Mouse (Mus musculus): ENCODE results near the gene Cdca5. TPM values are rescaled to one million over a fixed set of nuclear protein-coding genes. Genes with fewer than 3 reads are reported as not detected.

Gene Cdca5
- total RNA-seq, 2 experiments from 2014 or later = 11.6 to 21.3 TPM

DNA sequence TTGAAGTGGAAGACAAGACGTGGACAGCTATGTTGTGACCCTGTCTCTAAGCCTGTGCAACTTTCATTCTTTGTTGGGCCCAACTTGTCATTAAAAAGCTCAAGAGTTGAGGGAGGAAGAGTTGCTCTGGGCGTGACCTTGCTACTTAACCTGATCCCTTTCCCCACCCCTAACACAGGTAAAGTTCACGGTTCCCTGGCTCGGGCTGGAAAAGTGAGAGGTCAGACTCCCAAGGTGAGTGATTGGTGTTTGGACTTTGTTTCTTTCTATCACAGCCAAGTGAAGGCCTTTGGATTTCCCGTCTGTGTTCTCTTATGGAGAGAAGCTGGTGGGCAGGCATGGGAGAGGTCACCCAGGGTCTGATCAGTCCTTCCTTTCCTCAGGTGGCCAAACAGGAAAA lies 25.8 kb upstream of the Cdca5 start:
- ATAC-seq (replicated peaks; ENCODE audit: low FRiP score, poor library complexity, severe bottlenecking) = no peak

DNA sequence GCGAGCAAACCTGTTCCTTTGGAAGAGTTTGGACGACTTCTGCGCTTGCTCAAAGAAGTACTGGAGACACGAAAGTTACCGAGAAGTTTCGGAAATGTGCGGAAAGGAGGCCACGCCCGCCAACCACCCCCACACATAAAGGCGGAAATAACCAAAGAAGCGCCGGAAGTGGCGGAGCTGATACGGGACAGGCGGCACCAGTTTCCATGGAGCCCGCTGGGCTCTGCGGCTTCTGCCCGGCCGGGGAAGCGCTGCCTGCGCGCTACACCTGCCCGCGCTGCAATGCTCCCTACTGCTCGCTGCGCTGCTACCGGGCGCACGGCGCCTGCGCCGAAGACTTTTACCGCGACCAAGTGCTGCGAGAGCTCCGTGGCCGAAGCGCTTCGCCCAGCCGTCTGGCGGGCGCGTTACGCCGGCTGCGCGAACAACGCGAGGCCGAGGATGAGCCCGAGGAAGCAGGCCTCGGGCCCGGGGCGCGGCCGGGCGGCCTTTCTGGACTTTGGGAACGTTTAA lies 23.7 kb upstream of the Cdca5 start, which contains the start of gene Znhit2:
TSS of gene Znhit2 (plus strand) at position 172 of the 513 bp plus-strand sequence.
- peak; percentile 80 for ATAC-seq (replicated peaks; ENCODE audit: low FRiP score, poor library complexity, severe bottlenecking)

DNA sequence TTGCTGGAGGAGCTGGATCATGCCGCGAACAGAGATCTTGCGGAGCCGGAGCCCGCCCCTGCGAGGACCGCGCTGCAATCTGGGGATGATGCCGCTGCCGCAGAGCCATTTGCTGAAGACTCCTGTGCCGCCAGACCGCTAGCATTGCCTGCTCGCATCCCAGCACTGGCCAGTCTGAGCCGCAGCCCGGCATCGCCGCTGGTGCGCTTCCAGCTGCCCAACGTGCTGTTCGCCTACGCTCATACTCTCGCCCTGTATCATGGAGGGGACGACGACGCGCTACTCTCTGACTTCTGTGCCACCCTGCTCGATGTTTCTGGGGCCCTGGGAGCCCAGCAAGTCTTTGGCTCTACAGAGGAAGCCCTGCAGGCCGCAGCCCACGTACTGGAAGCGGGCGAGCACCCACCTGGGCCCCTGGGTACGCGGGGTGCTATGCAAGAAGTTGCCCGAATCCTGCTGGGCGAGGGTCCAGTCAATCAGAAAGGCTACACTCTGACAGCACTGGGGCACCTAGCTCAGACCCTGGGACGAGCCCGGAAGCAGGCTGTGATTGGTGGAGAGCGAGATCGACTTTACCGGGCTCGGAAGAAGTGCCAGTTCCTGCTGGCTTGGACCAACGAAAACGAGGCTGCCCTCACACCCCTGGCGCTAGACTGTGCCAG lies 23.0 kb upstream of the Cdca5 start:
- peak; percentile 7 for ATAC-seq (replicated peaks; ENCODE audit: low FRiP score, poor library complexity, severe bottlenecking)

DNA sequence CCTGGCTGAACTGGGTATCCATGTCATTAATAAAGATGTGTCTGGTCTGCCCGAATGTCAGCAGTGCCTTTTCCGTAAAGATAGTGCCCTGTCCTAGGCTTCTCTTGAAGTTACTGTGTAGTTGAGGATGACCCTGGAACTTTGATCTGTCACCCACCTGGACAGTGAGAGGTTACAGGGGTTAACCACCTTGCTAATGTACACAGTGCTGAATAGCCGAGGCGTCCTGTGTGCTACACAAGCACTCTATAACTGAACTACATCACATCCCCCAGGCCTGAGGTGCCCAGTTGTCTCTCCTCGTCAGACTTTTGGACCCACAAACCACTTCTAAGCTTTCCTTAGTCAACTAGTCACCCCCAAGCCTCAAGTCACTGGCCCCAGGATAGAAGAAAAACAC lies 22.4 kb upstream of the Cdca5 start:
- ATAC-seq (replicated peaks; ENCODE audit: low FRiP score, poor library complexity, severe bottlenecking) = no peak

DNA sequence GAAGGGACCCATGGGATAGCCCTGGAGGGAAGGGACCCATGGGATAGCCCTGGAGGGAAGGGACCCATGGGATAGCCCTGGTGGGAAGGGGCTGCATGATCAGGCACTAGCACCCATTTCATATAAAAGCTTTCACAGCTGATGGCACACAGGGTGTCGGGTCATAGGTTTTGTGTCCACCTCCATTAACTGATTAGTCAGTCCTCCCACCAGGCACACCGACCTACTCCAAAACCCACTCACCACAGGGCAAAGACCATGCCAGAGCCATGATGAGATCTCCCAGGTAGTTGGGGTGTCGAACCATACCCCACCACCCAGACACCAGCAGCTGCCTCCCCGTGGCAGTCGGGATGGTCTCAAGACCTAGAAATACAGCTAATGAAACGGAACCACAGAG lies 21.7 kb upstream of the Cdca5 start:
- ATAC-seq (replicated peaks; ENCODE audit: low FRiP score, poor library complexity, severe bottlenecking) = no peak

DNA sequence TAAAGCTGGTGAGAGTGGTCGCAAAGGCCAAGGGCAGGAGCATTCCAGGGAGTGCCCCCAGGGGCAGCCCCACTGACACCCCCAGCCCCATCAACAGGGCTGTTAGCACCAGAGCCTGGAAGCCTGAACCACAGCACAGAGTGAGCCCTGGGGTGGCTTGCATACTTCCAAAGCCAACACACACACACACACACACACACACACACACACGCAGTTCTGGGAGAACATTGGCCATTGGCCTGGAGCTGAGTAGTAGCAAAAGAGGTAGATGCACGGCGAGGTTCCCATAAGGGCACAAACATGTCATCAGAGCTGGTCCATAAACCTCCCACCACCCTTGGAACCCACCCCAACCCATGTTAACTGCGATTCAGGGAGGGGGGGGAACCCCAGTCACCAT lies 18.2 kb upstream of the Cdca5 start:
- ATAC-seq (replicated peaks; ENCODE audit: low FRiP score, poor library complexity, severe bottlenecking) = no peak

DNA sequence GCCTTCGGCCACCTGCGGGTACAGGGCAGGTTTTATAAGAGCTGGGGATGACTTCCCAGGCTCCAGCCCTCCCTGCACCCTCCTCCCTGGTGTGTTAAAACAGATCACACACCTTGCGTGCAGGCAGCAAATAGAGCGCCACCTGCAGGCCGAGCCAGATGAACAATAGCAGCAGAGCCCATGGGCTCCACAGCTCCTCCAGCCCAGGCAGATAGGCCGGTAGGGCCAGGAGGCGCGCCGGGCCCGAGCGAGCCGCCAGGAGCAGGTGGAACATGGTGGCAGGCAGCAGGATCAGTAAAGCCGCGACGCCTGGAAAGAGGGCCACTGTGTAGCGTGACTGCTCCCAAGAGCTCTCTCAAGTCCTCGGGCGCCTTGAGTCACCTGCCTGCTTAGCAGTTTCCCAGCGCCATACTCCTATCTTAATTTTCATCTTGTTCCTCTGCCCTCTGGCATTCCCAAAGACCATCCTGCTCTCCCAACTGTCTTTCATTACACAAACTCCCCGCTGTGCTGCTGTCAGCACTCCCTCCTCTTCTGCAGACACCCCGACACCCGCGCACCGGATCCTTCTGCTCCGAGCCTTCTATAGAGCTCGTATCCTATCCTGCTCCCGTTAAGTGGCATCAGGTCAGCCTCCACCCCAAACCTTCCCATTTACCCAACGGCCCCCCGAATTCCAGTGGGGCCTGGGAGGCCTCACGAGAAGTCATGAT lies 17.6 kb upstream of the Cdca5 start:
- ATAC-seq (replicated peaks; ENCODE audit: low FRiP score, poor library complexity, severe bottlenecking) = peak; percentile 66

DNA sequence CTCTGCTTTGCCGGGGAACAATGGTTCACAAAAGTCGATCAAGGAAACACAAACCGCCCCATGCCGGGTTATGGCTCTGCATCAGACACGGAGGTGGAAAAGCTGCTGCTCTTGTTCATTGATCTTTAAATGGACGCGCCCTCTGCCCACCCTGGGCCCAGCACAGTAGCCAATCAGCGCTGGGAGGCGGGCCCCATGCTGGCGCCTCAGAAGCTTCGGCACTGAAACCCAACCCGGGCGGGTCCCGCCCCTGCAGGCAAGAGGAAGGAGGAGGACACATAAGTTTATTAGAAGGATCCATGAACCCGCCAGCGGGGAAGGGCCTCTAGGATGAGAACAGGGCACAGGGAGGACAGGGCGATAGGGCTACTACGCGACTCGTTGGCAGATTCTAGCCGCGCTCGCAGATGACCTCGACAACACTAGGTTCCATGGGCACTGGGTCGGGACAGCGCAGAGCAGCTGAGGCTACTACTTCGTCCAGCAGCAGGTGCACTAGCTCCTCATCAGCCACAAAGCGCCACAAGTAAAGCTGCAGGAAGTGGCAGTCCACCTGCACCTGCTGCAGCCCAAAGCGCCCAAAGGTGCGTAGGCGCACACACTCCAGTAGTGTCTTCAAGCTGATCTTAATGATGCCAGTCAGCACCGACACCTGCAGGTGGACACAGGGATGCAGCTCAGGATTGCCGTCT lies 16.9 kb upstream of the Cdca5 start, which contains the start of gene Tm7sf2:
TSS of gene Tm7sf2 (minus strand) at position 650 of the 692 bp plus-strand sequence.
- ATAC-seq (replicated peaks; ENCODE audit: low FRiP score, poor library complexity, severe bottlenecking) = peak; percentile 91

DNA sequence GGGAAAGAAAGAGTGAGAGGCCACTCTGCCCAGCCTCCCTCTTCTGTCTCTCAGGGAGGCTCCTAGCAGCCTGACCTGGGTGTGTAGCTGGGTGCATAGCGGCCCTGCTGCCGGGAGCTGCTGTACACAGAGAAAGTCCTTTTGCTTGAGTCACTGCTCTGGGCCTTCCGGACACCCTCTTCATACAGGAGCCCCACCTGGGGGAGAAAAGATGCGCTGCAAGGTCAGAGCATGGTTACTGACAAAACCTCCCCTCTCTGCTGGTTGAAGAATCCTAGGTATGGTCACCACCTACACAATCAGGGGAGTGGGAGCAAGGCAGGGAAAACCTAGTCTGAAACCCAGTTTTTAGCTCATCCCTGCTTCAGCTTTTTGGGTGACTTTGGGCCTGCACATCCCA lies 15.8 kb upstream of the Cdca5 start:
- no peak for ATAC-seq (replicated peaks; ENCODE audit: low FRiP score, poor library complexity, severe bottlenecking)

DNA sequence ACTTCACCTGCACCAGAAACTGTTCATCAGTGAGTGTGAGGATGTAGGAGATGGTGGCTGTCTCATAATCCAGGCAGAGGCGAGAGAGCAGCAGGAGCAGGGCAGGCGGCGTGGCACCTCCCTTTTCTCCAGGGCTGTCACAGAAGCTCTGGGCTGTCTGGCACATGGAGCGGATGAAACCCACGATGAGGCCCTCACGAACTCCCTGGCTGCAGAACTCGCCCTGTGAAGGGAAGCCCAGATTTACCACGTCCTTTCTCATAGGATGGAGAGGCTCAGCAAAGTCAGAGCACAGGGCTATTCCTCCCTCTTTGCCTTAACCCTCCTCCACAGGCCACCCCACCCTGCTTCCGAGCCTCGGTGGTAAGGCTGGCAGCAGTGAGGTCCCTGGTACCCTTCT lies 14.9 kb upstream of the Cdca5 start:
- ATAC-seq (replicated peaks; ENCODE audit: low FRiP score, poor library complexity, severe bottlenecking) = no peak

DNA sequence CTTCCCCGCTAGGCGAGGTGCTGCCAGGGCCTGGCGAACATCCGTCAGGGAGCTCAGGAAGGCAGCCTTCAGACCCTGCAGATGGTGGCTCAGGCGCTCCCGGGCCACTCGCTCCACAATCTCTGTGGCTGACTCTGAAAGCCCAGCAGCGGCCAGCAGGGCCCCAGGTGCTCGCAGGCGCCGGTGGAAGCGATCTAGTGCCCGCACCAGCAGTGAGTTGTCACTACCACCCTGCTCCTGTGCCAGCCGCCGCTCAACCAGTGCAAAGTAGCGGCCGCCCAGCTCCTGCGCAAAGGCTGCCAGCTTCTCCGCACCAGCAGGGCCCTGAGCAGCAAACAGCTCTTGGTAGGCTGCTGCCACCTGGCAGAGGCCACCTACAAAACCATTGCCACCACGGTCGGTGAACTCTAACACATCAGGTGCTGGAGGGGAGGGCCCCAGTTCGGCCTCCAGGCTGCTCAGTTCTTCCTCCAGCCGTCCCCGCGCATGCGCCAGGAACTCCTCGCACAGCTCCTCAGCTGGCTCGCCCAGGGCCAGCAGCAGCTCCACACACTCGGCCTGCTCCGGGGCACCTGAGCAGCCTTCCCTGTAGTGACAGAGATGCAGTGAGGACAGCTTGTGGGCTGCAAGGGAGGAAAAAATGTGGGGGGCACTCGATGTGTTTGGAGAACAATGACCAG lies 14.1 kb upstream of the Cdca5 start:
- no peak for ATAC-seq (replicated peaks; ENCODE audit: low FRiP score, poor library complexity, severe bottlenecking)

DNA sequence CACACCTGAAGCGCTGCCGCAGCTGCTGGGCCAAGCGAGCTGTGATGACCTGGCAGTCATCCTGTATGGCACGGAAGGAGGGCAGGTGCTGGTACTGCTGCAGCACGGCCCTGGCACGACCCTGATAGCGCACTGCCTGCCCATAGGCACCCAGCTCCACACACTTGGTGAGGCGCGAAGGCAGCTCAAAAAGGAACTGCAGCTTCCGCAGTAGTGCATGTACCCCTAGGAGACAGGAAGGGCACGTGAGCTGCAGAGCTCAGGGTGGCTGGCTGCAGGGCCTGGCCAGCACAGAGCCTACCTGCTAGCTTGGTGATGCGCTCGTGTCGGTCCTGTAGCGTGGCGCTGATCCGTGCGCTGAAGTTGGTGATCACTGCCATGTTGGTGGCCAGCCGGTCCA lies 13.5 kb upstream of the Cdca5 start:
- no peak for ATAC-seq (replicated peaks; ENCODE audit: low FRiP score, poor library complexity, severe bottlenecking)

DNA sequence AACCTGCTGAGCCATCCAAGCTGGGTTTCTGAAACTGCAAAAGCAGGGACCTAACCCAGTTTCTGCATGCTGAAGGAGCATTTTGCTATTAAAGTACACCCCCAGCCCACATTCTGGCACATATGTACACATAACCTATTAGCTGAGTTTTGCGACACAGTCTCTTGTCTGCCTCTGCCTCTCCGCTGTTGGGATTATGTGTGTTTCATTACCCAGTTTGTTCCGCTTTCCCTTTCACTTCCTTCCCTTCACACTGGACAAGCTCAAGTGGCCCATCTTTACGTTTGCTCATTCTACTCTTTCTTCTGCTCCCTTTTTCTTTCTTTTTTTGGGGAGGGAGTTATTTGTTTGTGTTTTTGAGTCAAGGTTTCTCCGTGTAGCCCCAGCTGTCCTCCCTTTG lies 10.9 kb upstream of the Cdca5 start:
- no peak for ATAC-seq (replicated peaks; ENCODE audit: low FRiP score, poor library complexity, severe bottlenecking)

DNA sequence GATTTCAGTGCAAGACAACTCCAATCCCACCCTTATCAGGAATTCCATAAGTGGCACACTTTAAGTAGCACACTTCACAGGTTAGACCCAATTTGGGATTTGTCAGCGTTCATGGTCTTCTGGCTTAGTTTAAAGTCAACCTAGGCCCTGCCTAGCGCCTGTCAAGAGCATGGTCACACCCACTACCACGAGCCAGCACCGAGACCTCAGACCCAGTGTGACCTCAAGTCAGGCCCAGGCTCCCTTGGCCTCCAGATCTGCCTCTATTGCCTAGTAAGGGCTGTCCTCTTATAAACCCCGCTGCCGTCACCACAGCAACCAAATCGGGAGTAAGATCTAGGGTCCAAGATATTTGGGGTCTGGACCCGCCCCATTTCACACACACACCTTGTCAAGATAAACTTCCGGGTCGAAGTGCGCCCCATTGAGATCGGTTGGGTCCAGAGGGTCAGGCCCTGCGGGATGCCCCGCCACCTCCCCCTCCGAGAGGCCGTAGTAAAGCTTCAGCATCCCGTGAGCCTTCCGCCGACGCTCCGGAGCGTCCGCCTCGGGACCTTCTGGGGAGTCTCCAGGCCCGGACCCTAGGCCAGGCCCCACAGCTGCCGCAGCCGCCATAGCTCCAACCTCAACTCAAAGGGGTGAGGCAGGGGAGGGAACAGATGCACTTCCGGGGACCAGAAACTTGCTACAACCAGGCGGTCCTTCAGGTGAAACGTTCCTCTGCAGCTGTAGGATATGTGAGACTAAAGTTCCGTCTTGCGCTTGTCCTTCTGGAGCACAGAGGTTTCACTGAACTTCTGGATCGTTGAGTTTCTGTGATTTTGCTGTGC lies 8.0 kb upstream of the Cdca5 start, which contains the start of gene Vps51:
TSS of gene Vps51 (minus strand) at position 668 of the 830 bp plus-strand sequence.
- peak; percentile 92 for ATAC-seq (replicated peaks; ENCODE audit: low FRiP score, poor library complexity, severe bottlenecking)

DNA sequence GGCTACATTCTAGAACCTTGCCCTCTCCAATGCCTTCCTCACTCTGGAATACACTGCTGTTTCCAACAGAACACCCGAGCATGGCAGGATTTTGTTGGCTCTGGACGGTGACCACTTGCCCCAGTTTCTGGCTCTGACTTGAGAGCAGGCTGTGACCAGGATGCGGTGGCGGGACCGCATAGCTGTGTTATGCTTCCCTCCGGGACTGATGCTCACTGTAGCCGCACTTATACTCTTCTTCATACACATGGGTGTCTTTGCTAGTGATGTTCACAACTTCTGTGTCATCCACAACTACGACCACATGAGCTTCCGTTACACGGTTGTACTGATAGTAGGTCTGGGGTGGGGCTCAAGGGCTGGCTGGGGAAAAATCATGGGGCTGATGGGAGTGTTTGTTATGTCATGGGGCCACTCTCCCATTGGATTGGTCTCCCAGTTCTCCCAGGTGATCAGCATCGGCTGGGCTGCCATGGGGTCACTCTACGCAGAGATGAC lies 4.8 kb upstream of the Cdca5 start, which contains the start of gene Tmem262:
TSS of gene Tmem262 (plus strand) at position 51 of the 498 bp plus-strand sequence.
- no peak for ATAC-seq (replicated peaks; ENCODE audit: low FRiP score, poor library complexity, severe bottlenecking)

DNA sequence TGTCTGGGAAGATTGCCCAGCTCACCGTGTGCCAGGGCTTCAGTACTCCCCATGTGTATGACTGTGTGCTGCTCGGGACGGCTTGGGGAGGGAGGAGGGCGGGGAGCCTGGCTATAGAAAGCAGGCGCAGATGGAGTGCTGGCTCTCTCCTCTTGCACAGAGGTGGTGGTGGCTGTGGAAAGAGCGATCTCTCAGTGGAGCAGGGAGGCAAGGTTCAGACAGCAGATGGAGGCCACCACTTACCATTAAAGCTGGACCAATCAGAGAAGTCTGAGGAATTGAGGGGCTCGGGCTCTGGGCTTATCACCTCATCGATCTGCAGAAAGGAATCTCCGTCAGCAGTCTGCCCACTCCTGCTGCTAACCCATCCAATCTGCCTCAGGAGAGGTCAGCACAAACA lies 2.6 kb upstream of the Cdca5 start, which contains the start of gene Gm28374:
TSS of gene Gm28374 (minus strand) at position 101 of the 400 bp plus-strand sequence.
- no peak for ATAC-seq (replicated peaks; ENCODE audit: low FRiP score, poor library complexity, severe bottlenecking)

DNA sequence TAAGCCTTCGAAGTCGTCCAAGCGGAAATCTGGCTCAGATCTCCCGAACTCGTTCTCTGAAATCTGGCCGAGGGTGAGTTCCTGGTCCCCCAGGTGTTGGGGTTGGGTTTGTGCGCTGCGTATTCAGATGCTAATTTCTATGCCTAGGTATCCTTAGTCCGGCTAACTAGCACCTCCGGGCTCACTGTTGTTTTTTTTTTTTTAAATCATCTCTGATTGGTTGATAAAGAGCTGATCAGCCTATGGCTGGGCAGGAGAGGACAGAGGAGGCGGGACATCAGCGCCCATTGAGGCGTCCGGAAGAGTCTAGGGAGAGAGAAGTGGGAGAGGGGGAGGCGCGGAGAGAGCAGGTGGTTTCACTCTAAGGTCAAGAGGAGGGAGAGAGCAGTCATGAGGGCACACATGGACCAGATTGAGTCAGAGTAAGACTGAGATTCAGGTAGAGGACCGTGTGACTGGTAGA lies 665 bp downstream of the Cdca5 start:
- ATAC-seq (replicated peaks; ENCODE audit: low FRiP score, poor library complexity, severe bottlenecking) = peak; percentile 83

DNA sequence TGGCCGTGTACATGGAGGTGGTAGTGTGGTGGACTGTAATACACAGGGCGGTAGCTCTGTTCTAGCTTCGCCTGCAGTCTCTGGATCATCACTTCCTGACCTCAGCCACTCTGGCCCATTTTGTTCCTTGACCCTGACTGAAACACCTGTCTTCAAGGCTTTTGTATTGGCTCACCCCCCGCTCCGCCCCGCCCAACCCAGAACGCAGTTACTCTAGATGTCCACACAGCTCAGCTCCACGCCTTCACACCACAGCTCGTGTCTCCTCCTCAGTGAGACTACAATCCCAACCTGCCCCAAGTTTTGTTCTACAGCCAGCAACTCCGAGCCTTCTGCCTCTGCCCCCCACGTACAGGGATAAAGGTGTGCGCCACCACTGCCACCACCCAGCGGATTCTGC lies 4.1 kb downstream of the Cdca5 start:
- ATAC-seq (replicated peaks; ENCODE audit: low FRiP score, poor library complexity, severe bottlenecking) = no peak

DNA sequence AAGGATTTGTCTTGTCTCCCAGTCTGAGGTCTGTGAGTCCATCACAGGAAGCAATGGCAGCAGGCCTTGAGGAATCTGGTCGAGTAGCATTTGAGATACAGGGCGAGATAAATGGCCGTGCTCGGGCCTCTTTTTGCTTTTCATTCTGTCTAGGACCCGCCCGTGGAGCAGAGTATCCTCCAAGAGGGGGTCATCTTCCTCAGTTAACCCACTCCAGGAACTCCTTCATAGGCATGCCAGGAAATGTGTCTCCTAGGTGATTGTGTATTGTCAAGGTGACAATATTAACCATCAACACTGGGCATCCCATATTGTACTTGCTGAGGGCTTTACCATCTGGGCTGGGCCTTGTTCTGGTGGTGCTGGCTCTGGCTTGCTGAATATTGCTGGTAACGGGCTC lies 9.3 kb downstream of the Cdca5 start, which contains the start of gene AC131692.1:
TSS of gene AC131692.1 (plus strand) at position 301 of the 400 bp plus-strand sequence.
- no peak for ATAC-seq (replicated peaks; ENCODE audit: low FRiP score, poor library complexity, severe bottlenecking)

Data from erythroblast, adult 5-6 weeks (primary cell).